Mouse (Mus musculus) gonadal fat pad, adult 2 months (tissue): Measurements from ENCODE around the gene Ccnt1. TPM values are rescaled to one million over a fixed set of nuclear protein-coding genes. Genes with fewer than 3 reads are reported as not detected.

Source experiments
- DNase-seq: peaks from one replicate; pipeline ENCODE4 v3.0.0-alpha.2; 2012; ENCODE audit warnings: low read depth
- polyA plus RNA-seq: library from polyadenylated mRNA; depleted of rRNA; stranded (reverse); fragments of >200 nt; gene quantifications from 2 replicates; pipeline ENCODE4 v1.2.3, GENCODE M21; 2012; rRNA removed

The Ccnt1 gene
- 12.0 and 13.2 TPM in 2 replicates for polyA plus RNA-seq

DNA sequence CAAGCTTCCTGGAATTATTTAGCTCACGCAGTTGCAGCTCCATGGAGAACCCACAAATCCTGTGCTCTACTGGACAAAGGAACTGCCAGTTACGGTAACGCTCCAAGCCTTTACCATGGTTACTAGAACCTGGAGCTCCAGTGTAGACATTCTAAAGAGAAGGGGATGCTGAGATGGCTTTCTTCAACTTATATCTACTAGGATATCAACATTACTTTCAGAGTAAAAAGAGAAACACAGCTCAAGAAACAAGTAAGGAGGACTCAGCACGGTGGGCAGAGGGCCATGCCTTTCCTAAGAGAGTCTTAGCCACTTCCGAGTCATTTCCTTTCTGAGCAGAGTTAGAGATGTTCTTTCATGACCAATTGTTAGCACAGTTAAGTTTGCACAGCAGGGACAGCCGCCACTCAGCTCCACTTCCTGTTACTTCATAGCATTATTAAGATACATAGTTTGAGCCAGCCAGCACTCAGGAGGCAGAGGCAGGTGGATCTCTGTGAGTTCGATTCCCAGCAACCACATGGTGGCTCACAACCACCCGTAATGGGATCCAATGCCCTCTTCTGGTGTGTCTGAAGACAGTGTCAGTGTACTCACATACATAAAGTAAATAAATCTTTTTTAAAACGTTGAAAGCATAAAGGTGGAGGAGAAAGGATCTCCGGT is at the start of gene Ccnt1, which contains the start of gene 4930415O20Rik:
Gene Ccnt1, minus strand, starts transcription at position 51 of the 666 bp plus-strand sequence.
Gene 4930415O20Rik, plus strand, starts transcription at position 132 of the 666 bp plus-strand sequence.
- no peak for DNase-seq

DNA sequence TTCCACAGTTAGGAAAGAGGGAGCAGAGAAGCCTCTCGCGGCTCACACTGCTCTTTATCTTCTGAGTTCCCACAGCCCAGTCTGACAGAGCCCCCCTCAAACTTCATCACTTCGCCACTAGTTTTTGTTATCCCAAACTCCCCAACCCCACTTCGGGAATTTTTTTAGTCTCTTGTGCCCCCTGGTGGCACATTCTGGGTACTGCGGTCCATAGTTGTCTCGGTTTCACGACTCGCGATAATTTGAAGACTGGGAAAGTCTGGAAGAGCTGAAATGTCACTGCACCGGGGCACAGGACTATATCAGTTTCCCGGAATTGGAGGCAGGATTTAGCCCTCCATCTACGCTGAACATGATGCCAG is 46.4 kb upstream of the Ccnt1 start:
- DNase-seq: no peak

DNA sequence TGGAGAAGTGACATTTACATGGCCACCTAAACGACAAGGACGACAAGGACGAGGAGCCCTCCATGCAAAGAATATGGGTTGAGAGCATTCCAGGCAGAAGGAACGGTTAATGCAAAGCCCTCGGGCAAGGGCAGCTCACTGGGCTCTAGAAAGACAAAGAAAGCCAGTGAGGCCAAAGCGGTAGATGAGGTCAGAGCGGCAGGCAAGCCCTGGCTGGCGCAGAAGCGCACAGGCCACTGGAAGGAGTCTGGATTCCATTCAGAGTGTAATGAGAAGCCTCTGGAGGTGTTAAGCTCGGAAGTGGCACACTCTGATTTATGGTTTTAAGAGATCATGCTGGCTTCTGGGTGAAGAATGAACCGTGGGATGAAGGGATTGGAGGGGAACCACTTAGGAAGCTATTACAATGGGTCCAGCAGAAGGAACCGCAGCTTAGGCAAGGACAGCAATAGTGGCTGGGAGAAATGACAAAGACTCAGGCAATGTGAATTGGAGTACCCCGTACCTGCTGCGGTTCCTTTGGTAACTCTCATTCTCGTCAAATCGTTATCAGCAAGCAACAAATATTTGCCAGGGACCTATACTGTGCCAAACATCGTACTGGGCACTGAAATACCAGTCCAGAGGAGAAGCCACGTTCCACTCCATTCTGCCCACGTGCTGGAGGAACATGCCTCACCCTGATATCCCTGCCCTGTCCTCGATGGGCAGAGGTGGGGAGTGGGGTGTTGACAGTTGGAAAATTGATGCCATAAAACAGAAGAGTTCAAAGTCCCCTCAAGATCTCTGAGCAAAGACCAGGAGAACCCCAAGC is 45.8 kb upstream of the Ccnt1 start:
- DNase-seq: no peak

DNA sequence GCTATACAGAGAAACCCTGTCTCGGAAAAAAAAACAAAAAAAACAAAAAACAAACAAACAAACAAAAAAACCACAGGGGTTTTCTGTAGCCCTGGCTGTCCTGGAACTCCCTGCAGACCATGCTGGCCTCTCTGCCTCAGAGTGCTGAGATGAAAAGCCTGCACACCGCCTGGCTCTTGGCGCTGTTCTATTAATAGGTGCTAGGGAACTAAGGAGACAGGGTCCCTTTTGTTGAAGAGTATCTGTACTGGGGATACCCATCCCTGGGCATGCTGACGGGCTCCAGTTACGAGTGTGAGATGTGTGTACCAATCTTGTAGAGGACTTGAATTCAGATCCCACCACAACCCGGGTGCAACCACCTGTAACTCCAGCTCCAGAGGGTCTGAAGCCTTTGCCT is 45.0 kb upstream of the Ccnt1 start:
- no peak for DNase-seq

DNA sequence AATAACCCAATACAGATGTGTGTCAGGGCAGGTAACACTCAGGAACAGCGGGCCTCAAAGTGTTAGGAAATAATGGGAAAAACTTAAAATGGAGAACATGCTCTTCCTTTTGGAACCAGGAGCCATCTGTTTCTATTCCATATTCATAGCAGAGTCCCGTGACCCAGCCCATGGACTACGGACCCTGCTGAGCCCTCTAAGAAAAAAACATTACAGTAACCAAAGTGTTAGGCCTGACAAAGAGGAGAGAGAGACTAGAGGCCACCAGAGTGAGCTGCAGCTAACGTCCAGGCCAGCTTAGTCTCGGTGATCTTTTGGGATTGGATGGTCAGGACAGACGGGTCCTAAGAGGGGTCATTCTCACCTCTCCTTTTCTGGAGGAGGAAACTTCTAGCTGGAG is 44.2 kb upstream of the Ccnt1 start:
- no peak for DNase-seq

DNA sequence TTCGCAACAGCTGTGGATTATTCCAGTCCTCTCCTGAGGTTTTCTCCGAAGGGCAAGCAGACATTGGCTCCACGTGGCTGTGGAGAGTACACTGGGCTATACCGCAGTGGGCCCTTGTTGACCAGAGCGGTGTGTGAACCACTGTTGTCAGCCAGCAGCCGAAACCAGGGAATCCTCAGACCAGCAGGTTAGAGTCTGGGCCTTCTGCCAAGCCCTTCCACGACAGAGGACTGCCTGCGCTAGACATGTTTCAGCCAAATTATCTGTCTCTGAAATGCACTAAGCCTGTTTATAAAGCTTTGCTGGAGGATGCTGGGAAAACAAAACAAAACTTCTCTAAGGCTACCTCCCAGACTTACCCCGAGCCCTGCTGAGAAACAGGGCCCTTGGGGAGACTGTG is 43.8 kb upstream of the Ccnt1 start:
- no peak for DNase-seq

DNA sequence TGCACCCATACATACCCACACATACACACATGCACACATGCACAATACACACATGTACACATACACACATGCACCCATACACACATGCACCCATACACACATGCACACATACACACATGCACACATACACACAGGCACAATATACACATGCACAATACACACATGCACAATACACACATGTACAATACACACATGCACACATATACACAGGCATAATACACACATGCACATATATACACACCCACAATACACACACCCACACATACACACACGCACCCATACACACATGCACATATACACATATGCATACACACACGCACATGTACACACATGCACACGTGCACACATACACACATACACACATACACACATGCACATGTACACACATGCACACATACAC is 41.5 kb upstream of the Ccnt1 start:
- DNase-seq: no peak

DNA sequence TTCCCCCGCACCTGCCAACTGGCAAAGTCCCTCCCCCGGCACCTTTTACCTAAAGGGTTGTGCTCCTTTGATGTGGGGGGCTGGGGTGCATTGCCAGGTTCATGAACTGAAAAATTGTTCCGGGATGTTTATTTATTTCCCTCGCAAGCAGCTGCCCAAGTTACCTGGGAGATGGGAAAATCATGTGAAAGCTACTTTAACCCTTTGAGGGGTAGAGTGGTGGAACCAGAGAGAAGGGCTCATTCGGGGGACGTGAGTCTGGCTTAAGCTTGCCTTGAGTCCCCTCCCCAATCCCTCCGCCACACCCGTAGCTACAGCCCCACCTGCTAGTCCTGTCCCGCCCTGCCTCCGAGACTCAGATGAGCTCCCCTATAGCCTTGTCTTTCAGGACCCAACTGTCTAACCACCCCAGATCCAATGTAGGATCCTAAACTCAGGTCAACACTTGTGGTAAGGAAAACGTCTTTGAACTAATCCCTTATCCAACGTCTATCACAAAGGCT is 39.5 kb upstream of the Ccnt1 start:
- no peak for DNase-seq

DNA sequence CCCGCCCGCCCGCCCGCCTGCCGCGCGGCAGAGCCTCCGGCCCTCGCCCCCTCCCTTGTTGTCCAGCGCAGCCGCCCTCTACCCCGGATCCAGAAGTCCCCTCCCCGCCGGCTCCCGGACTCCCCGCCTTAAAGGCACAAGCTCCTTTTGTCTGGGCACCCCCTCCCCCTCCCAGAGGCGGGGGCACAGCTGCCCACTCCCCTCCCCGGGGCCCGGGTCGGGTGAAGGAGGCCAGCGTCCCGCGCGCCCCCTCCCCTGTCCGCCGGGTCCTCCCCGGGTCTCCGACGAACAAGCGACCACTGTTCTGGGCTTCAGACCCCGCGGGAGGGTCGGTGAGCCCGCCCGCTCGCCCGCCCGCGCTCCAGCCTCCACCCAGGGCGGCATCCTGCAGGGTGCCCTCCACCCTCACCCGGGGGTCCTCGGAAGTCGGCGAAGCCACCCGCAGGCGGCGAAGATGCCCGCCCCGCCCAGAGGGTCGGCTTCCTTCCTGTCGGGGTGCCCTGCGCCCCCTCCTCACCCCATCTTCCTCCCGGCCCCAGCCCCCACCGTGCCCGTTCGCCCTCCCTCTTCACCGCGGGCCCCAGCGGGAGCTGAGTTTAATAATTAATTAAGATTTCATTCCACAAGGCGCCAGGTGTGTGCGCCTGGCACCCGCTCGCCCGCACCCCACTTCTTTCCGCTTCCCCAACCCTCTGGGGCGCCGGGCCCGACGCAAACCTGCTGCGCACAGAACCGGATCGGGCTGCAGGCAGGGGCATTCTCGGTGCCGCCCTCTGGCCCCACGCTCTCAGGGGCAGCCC is 38.8 kb upstream of the Ccnt1 start, which contains the start of gene Adcy6:
Gene Adcy6, minus strand, starts transcription at position 746 of the 800 bp plus-strand sequence.
- no peak for DNase-seq

DNA sequence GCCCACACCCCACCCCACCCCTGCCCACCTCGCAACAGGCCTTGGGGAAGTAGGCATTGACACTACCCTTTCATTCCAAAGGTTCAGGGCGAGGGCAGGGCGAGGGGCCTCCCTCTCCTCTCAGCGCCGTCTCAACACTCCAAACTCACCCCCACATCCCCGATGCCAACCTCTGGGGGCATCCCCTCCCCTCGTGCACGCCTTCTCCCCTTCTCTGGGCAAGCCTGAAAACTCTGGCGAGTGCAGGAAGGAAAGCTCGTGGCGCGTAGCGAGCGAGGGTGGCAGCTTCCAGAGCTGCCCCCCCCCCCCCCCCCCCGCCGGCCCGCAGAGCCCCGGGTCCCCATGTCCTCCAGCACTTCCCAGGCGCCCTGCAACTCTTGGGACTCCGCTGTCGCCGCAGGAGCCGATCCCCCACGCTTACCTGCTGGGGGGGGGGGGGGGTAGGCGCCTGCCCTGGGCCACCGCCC is 38.1 kb upstream of the Ccnt1 start:
- DNase-seq: no peak

DNA sequence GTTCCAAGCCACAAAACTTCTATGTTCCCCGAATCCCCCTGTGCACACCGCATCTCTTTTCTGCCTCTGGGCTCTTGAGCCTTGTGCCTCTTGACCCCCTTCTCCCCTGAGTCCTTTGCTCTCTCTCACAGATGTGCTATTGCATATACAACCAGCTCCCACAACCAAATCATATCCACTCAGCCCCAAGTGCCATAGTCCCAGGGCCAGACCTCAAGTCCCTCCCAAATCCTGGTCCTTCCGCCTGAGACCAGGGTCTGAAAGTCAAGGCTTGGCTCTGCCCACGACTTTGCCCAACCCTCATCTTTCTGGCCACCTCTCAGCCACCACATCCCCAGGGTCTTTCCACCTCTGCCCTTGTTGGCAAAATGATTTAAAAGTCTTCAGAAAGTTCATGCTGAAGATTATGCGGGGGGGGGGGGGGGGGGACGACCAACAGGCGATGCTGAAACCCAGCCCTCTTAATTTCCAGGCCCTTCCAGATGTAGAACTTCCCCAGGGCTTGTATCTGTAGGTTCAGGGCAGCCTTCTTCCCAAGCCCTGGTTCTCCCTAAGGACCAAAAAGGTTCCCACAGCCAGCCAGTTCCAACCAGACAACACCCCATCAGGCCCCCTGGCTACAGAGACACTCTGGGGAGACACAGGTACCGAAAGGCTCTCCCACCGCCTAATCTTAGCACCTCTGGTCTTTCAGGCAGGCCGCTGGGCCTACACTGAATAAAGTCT is 37.5 kb upstream of the Ccnt1 start:
- DNase-seq: no peak

DNA sequence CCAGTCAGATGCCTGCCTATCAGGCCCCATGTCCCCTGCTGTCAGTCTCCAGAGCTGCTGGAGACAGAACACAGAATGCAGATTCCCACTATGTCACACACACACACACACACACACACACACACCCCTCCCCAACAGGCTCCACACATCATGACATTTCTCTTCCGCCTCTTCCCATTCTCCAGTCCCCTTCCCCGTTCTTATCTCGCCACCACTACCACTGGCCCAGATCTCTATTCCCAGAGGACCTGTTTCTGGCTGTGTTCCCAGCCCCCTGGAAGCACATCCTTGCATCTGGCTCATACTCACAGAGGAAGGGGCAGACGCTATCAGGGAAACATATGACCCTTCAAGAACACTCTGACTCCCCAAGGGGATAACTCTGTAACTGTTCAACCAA is 36.8 kb upstream of the Ccnt1 start:
- no peak for DNase-seq

DNA sequence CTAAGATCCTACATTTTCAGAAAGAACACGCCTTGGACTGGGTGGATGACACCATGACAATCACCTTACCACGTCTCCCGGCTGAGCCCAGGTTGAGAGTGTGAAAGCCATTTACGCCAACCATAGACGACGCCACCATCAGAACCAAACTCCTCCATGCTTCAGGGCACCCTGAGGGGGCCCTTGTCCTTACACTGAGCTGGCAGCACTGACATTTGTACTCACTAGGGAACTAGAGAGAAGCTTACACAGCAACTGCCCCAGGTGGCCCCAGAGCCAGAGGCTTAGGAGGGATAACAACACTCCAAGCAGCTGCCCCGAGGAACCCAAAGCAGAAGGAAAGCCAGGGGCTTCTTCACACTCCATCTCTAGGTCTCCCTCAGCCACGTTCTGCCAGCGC is 36.0 kb upstream of the Ccnt1 start:
- no peak for DNase-seq

DNA sequence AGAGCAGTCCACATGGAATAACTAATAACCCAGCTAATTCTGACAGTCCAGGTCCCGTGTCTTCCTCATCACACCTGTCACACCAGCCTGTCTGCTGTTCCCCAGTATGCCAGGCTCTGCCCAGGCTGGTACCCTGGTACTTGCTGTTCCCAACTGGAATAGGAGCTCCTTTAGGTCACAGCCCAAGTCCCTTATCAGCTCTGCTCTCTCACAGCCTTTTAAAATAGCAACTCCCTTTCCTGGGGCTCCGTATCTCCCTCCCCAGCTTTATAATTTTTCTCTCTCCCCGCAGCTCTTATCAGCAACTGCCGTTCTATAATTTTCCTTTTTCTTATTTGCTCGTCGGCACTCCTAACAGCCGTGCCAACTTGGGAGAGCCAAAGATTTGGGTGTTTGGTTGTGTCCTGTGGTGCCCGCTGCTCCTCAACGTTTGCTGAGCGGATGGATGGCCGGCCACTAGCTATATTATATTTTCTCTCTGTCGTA is 35.4 kb upstream of the Ccnt1 start:
- no peak for DNase-seq

DNA sequence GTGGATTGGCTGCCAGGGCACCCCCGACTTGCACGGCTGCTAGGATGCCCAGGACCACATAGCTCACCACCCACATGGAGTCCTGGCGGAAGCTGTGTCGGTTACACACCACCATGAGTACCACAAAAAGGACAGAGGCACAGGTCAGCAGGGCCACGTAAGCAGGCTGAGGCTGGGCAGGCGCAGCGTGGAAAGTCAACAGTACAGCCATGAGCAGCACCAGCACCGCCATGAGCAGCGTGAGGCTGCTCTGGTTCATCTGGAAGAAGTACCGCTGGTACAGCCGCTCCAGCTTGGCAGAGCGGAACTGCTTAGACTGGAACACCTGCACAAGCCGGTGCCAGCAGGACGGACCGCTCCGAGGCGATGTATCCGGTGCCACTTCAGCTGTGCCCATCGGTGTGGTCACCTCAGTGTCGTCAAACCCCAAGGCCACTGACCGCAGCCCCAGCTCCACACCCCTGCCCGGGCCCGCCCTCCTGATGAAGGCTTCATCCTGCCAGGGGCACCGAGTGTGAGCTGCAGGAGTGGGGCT is 33.4 kb upstream of the Ccnt1 start:
- no peak for DNase-seq

DNA sequence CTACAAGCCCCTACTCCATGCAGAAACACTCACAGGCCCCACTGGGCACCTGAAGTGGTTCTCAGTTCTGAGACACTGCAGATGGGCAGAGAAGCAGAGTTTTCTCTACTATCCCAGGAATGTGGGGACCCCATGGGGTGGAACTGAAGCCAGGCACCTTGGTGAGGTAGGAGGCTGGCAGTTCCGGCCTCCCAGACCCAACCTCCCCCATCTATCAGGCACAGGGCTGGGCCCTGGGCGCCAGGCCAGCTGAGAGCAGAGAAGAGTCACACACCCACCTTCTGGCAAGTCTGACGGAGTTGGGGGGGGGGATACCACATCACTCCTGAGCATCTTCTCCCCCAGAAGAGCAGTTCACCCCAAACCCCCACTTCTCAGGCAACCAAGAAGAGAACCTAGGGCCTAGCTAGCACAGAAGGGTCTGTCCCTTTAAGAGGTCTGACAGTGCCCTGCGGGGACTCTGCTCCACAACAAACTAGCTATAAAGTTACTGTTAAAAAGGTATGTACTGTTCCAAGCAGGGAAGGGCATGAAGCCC is 32.3 kb upstream of the Ccnt1 start:
- no peak for DNase-seq

DNA sequence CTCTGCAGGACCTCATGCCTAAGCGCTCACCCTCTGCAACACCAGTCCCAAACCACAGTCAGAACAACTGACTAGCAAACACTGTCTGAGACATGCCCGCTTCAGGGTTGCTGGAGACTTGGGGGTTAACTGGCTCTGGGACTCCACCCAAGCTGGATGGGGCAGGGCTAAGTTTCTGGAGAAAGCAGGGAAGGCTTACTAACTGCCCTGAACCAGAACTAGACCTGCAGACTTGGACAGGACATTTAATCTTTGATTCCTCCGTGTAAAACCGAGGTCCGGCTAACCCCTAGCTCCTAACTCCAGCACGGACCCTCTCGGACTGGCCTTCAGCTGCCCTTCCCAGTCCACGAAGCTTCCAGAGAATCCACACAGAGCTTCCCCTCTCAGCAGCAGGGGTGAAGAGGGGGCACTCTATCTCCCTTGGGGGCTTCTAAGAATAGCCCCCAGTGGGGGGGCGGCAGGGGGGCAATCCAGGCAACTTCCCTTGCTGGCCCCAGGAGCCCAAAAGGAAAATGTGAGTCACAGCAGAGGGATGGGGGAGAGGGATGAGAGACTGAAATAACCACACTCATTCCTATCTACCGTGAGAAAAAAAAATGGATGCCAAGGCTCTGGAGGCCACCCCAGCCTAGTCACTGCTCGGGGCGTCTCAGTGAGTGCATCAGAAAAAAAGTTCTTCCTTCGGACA is 31.6 kb upstream of the Ccnt1 start:
- DNase-seq: no peak

DNA sequence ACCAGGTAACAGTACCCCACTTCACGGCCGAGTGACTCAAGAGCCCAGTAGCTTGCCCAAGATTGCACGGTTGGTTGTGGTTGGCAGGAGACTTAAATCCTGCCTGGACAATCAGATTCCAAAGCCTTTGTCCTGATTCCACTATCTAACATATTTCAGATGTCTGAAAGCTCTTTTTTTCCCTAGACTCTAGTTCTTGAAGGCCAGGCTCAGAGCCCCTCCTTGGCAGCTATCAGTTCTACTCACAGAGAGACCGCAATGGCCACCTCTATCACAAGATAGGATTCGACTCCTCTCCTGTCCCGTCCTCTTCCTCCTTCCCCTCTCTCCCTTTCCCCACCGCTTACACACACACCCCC is 31.1 kb upstream of the Ccnt1 start:
- no peak for DNase-seq

DNA sequence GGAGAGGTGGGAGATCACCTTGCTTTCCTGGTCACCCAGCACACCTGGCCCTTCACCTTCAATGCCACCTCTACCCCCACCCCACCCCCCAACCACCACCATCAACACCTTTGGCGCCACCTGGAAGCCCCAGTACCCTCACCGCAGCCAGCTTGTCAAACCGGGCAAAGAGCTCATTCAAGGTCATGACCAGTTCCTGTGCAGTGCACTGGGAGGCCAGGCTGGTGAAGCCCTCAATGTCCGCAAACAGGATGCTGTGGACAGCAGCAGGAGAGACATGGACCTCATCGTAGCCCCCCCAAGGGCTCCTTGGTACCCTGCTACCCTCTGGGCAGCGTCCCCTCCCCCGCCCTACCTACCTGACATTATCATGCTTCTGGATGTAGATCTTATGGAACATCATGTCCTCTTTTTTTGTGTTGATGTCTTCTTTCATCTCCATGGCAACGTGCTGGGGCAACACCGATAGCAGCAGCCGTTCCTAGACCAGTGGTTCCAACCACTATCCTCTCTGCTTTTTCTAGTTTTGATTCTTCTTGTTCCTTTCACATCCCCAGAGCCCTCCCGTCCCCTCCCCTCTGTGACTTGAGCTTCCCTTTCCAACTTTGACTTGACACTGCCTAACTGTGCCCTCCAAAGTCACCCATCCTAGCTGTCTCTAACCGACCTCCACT is 29.4 kb upstream of the Ccnt1 start:
- DNase-seq: no peak

DNA sequence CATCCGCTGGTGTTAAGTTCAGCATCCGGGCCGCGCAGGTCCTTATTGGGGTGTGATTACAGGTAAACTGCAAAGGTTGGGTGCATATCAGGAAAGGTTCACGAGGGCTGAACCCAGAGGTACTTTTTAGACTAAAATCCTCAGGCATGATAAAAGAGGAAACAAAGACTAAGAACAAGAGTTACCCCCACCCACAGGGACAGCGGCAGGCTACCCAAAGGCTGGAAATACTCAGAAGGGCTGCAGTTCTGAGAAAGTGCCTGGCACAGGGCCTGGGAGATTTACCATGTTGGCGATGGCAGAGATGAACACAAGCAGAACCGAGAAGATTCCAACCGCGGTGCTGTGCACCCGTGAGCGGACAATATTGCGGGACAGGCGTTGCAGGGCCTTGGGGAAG is 25.9 kb upstream of the Ccnt1 start:
- no peak for DNase-seq
